Mouse (Mus musculus): Measurements from ENCODE around the gene Ammecr1. TPM values are rescaled to one million over a fixed set of nuclear protein-coding genes. Genes with fewer than 3 reads are reported as not detected.

Gene Ammecr1
- 16.4 and 16.8 TPM in 2 replicates for polyA plus RNA-seq (2015; fragmentation: Nextera tagmentation; extraction: Ambion mirVana)

DNA sequence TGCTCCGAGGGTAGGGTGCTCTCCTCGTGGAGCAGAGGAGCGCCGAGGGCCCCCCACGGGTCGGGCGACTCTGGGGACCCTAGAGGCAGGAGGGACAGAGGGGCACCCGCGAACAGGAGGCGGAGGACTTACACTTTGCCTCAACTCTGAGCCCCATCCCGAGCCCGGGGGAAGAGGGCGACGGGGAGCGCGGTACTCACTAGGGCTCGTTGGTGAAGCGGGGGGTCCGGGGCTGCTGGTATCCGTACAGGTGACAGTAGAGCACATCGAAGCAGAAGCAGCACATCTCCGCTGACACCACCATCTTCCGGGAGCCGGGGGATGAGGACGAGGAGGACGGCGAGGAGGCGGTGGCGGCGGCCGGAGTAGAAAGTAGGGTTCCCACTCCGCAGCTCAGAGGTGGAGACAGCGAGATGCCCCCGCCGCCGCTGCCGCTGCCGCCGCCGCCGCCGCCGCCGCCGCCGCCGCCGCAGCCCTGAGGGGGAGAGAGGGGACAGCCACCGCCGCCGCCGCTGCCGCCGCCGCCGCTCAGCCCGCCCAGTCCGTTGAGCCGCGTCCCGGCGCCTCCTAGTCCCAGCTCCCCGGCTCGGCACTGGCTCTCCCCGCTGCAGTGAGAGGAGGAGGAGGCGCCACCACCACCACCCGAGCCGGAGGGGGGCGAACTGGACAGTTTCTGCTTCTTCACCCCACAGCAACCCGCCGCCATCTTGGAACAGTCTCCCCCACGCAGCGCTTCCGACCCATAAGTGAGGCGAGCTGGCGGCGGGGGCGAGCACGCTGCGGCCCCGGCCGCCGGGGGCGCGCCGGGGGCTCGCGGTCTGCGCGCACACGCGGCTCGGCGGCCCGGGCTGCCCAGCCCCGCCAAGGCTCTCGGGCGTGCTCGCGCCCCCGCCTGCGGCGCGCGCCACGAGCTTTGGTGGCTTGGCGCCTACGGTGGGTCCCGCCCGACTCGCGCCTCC, at the start of gene Ammecr1:
Gene Ammecr1 (minus strand): TSS at position 721 of the 959 bp plus-strand sequence.
- ATAC-seq (ENCODE audit: insufficient number of reproducible peaks, low FRiP score, low TSS enrichment, low read depth), result peak; percentile 90
- Histone ChIP-seq H3K9me3 (no peaks in the 10 kb centered on the region), H3K36me3 (no peaks in the 10 kb centered on the region), H3K9ac (peak within 1 kb of the TSS; percentile 77), H3K4me2 (peak within 1 kb of the TSS; percentile 47), H3K27ac (peak within 1 kb of the TSS; percentile 88), H3K4me3 (peak within 1 kb of the TSS; percentile 60), H3K27me3 (peaks cover 17% of the 10 kb centered on the region), H3K4me1 (no peaks in the 10 kb centered on the region)
- WGBS, result 21% methylated on average over 63 of the region's 112 CpGs

DNA sequence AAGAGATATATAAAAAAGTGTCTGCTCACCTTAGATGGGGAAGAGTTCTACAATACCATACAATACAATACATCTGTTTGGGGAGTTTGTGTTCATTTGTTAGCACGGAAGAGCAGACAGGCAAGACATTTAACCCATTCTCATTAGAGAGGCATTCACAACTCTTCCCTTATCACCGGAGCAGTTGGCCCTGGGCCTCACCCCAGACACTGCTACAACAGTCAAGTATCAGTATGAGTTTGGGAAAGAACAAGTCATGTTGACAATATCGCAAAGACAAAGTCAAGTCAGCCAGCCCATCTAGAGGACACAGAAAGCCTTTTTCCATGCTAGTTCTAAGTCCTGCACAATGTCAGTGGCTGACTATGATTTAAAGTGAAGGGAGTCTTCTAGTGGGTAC, 47.6 kb upstream of the Ammecr1 start:
- no peak for ATAC-seq (ENCODE audit: insufficient number of reproducible peaks, low FRiP score, low TSS enrichment, low read depth)
- H3K4me3 ChIP-seq, result no peak overlapping the region
- 84% methylated on average over 3 of the region's 3 CpGs for WGBS

DNA sequence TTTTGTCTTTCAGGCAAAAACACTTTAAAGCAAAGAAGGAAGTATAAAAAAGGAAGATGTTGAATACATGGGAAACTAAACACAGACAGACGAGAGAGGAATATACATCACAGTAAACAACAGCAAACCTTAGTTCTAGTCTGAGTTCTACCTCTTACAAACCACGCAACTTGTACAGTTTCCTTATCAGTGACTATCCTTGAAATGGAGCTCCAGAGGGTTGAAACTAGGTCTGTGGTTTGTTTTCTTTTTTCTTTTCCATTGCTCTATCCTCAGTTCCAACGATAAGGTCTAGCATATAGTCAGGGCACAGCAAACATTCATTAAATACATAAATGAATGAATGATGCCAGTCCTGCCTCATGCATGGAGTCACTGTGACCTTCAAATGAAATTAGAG, 45.8 kb upstream of the Ammecr1 start:
- Histone ChIP-seq H3K4me1 (no peaks in the 10 kb centered on the region), H3K4me2 (no peak overlapping the region), H3K27ac (no peak overlapping the region), H3K4me3 (no peak overlapping the region), H3K9me3 (no peaks in the 10 kb centered on the region), H3K27me3 (no peaks in the 10 kb centered on the region), H3K36me3 (no peaks in the 10 kb centered on the region), H3K9ac (no peak overlapping the region)
- no peak for ATAC-seq (ENCODE audit: insufficient number of reproducible peaks, low FRiP score, low TSS enrichment, low read depth)
- WGBS, result 80% methylated on average over 3 of the region's 3 CpGs

More for the DNA sequence above, 47.6 kb upstream of the Ammecr1 start:
- no peaks in the 10 kb centered on the region for H3K4me1 ChIP-seq
- no peak overlapping the region for H3K27ac ChIP-seq
- no peak overlapping the region for H3K9ac ChIP-seq
- H3K9me3 ChIP-seq, result no peaks in the 10 kb centered on the region
- peaks cover 6% of the 10 kb centered on the region; the same call in 1 of the 2 replicates for H3K27me3 ChIP-seq
- H3K4me2 ChIP-seq, result no peak overlapping the region
- H3K36me3 ChIP-seq, result no peaks in the 10 kb centered on the region

DNA sequence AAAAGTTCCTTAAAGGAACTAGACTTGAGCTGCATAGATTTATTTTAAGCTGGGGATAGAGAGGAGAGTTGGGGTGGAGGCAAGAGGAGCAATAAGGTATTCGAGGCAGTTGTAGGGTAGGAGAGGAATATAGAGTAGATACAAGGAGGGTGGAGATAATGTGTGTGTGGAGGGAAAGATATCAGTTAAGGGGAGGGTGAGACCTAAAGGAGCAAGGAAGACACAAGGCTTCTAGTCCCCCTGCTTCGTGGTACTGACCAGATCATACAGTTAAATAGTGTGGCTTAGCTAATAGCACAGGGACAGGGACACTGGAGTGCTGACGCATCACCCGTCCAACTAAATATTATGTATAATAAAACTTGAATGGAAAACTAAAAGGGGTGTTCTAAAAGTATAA, 45.3 kb upstream of the Ammecr1 start:
- Histone ChIP-seq H3K4me1 (no peaks in the 10 kb centered on the region), H3K27ac (no peak overlapping the region), H3K36me3 (no peaks in the 10 kb centered on the region), H3K9ac (no peak overlapping the region), H3K27me3 (no peaks in the 10 kb centered on the region), H3K4me2 (no peak overlapping the region), H3K4me3 (no peak overlapping the region), H3K9me3 (no peaks in the 10 kb centered on the region)
- 71% methylated on average over 4 of the region's 4 CpGs for WGBS
- no peak for ATAC-seq (ENCODE audit: insufficient number of reproducible peaks, low FRiP score, low TSS enrichment, low read depth)

DNA sequence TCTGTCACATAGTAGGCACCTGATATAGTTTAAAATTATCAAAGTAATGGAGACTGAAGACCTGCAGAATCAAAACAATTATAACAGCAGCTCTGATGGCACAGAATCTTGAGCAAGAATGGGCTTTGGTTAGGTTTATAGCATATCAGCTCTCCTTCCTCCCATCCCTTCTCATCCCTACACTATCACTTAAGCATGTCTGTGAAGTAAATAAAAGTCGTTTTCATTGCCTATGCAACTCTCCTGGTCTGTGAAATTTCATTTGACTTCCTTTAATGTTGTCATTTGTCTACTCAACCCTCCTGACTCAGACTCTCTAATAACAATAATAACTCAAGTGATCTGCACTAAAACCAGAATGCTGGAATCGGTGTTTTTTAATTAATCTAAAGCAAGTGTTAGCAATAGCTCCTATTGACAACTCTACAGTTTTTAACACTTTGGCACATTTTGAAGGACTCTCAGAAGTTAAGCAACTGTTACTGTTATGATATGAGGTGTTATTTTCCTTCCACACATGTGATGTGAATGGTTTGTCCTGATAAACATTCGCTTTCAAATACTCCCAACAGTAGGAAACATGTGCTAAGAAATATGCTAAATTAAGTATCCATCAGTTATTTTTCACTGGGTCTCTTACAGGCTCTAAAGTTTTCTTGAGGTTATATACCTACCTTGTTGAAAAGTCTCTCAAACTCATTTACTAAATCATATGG, 37.8 kb upstream of the Ammecr1 start:
- H3K27ac ChIP-seq, result no peak overlapping the region
- no peaks in the 10 kb centered on the region for H3K4me1 ChIP-seq
- no peak overlapping the region for H3K4me2 ChIP-seq
- peaks cover 8% of the 10 kb centered on the region; the same call in 1 of the 2 replicates for H3K27me3 ChIP-seq
- H3K36me3 ChIP-seq, result no peaks in the 10 kb centered on the region
- no peak overlapping the region for H3K9ac ChIP-seq
- 73% methylated on average over 3 of the region's 3 CpGs for WGBS
- no peak for ATAC-seq (ENCODE audit: insufficient number of reproducible peaks, low FRiP score, low TSS enrichment, low read depth)
- no peaks in the 10 kb centered on the region for H3K9me3 ChIP-seq
- H3K4me3 ChIP-seq, result no peak overlapping the region

DNA sequence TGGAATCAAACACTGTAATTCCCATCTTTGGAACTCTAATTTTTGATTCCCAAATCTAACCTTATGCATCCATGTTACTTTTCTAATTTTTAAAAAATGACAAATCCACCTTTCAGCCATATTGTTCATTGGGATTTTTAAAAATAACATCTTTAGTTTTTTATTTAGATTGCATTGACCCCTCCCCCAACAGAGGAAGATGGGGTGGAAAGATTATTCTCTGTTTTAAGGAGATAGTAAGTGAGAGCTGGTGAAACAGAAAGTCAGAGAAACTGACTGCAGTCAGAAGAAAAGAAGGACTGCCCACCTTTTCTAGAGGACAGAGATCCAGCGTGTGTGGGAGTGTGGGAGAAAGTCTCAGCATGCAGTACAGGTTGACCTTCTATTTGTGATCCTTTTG, 30.7 kb upstream of the Ammecr1 start:
- 78% methylated on average over 1 of the region's 1 CpGs for WGBS
- no peaks in the 10 kb centered on the region for H3K4me1 ChIP-seq
- no peak overlapping the region for H3K4me2 ChIP-seq

DNA sequence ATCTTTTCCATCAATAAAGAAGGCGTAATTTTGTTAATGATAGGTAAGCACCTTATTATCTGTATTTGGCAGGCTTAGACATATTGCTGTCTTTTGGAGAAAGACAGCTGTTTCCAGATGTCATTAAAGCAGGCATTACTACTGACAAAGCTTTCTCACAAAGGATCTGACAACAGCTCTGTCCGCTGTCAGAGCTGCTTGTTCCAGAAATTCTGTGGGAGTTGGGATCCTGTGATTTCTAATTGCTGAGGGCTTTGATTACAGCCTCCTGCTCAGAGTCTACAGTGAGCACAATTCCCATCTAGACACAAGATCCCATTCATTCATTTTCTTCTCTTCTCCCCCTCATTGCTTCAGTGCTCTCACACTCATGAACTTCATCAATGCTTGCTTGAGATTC, 28.0 kb upstream of the Ammecr1 start:
- no peak for ATAC-seq (ENCODE audit: insufficient number of reproducible peaks, low FRiP score, low TSS enrichment, low read depth)
- H3K4me3 ChIP-seq, result no peak overlapping the region
- no peak overlapping the region for H3K4me2 ChIP-seq
- H3K27ac ChIP-seq, result no peak overlapping the region
- H3K27me3 ChIP-seq, result no peaks in the 10 kb centered on the region
- no peaks in the 10 kb centered on the region for H3K4me1 ChIP-seq
- WGBS, result 55% methylated on average over 2 of the region's 2 CpGs
- no peaks in the 10 kb centered on the region for H3K36me3 ChIP-seq
- no peak overlapping the region for H3K9ac ChIP-seq
- H3K9me3 ChIP-seq, result no peaks in the 10 kb centered on the region

More for the DNA sequence above, 30.7 kb upstream of the Ammecr1 start:
- no peak overlapping the region for H3K27ac ChIP-seq
- ATAC-seq (ENCODE audit: insufficient number of reproducible peaks, low FRiP score, low TSS enrichment, low read depth), result no peak
- no peak overlapping the region for H3K9ac ChIP-seq
- H3K4me3 ChIP-seq, result no peak overlapping the region
- H3K27me3 ChIP-seq, result peaks cover 8% of the 10 kb centered on the region; the same call in 1 of the 2 replicates
- H3K9me3 ChIP-seq, result no peaks in the 10 kb centered on the region
- no peaks in the 10 kb centered on the region for H3K36me3 ChIP-seq

DNA sequence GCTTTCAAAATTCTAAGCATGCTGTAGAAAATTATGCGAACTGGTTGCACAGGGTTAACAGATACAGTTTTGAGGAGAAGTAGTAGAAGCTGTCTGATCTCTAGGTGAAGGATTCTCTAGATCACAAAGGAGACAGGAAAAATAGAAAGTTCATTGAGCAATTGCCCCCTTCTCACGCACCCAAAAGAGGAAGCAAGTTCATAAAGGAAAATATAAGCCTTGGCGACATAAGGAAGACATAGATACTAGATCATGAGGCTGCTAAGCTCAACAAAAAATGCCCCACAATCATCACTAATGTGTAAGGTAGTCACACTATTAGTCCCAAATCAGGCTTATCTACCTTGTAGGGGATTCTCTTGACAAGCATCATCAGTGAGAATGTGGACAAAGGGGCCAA, 17.6 kb upstream of the Ammecr1 start:
- no peaks in the 10 kb centered on the region for H3K9me3 ChIP-seq
- H3K27ac ChIP-seq, result no peak overlapping the region
- no peaks in the 10 kb centered on the region for H3K36me3 ChIP-seq
- no peak overlapping the region for H3K4me2 ChIP-seq
- H3K4me3 ChIP-seq, result no peak overlapping the region
- no peaks in the 10 kb centered on the region for H3K4me1 ChIP-seq
- 82% methylated on average over 3 of the region's 3 CpGs for WGBS
- ATAC-seq (ENCODE audit: insufficient number of reproducible peaks, low FRiP score, low TSS enrichment, low read depth), result no peak
- H3K27me3 ChIP-seq, result peaks cover 13% of the 10 kb centered on the region
- H3K9ac ChIP-seq, result no peak overlapping the region

DNA sequence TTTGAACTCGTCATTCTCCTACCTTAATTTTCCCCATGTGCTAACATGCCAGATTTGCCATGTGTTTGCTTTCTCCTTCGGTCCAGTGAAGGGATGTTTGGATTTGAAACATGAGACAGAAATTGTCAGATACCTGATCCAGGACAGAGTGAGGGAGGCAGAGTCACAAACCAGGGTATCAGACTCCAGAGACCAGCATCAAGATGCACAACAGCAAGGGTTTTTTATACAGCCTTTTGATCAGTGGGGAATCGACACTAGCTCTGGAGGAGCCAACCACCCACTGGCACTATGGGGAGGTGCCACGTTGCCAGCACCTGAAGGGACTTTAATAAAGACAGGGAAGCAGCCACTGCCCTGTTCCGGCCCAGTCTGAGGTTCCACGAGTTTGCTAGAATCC, 17.1 kb upstream of the Ammecr1 start:
- no peaks in the 10 kb centered on the region for H3K36me3 ChIP-seq
- H3K27ac ChIP-seq, result no peak overlapping the region
- no peak overlapping the region for H3K9ac ChIP-seq
- H3K27me3 ChIP-seq, result peaks cover 13% of the 10 kb centered on the region
- no peaks in the 10 kb centered on the region for H3K9me3 ChIP-seq
- WGBS, result 63% methylated on average over 6 of the region's 6 CpGs
- no peak overlapping the region for H3K4me3 ChIP-seq
- ATAC-seq (ENCODE audit: insufficient number of reproducible peaks, low FRiP score, low TSS enrichment, low read depth), result no peak
- no peaks in the 10 kb centered on the region for H3K4me1 ChIP-seq
- H3K4me2 ChIP-seq, result no peak overlapping the region

DNA sequence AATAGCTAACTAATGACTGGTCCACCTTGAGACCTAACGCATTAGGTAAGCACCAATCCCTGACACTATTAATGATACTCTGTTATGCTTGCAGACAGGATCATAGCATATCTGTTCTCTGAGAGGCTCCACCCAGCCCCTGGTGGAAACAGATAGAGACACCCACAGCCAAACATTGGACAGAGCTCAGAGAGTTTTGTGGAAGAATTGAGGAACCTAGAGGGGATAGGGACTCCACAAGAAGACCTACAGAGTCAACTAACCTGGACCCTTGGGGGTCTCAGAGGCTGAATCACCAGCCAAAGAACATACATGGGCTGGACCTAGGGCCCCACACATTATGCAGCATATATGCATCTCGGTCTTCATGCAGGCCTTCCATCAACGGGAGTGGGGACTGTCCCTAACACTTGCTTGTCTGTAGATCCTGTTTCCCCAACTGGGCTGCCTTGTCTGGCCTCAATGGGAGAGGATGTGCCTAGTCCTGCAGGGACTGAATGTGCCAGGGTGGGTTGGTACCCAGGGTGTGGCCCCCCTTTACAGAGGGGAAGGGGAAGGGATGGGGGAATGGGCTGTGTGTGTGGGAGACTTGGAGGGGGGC, 15.1 kb upstream of the Ammecr1 start:
- no peak for ATAC-seq (ENCODE audit: insufficient number of reproducible peaks, low FRiP score, low TSS enrichment, low read depth)
- H3K27me3 ChIP-seq, result peaks cover 6% of the 10 kb centered on the region
- H3K4me3 ChIP-seq, result no peak overlapping the region
- H3K4me1 ChIP-seq, result no peaks in the 10 kb centered on the region
- H3K36me3 ChIP-seq, result no peaks in the 10 kb centered on the region
- H3K9ac ChIP-seq, result no peak overlapping the region
- H3K9me3 ChIP-seq, result no peaks in the 10 kb centered on the region
- H3K27ac ChIP-seq, result no peak overlapping the region
- WGBS, result 92% methylated on average over 3 of the region's 3 CpGs
- H3K4me2 ChIP-seq, result no peak overlapping the region

DNA sequence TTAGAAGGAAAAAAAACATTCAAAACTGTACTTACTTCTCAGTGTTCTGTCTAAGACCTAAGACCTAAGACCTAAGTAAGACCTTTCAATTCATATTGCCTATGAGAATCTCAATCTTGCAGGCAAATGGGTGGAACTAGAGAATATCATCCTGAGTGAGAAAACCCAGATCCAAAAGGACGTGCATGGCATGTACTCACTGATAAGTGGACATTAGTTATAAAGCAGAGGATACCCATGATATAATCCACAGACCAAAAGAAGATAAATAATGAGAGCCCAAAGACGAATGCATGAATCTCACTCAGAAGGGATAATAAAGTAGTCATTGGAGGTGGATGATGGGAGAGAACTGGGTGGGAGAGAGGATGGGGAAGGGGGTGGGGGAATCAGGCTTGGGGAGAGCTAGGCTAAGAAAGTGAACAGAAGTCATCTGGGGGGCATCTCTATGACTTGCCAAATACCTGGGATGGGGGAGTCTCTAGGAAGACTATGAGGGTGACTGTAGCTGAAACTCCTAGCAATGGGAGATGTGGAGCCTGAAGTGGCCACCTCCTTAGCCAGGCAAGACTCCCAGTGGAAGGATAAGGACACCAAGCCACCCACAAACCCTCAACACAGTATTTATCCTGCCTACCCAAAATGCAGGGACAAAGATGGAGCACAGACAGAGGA, 14.5 kb upstream of the Ammecr1 start:
- no peak for ATAC-seq (ENCODE audit: insufficient number of reproducible peaks, low FRiP score, low TSS enrichment, low read depth)
- H3K27me3 ChIP-seq, result peaks cover 6% of the 10 kb centered on the region
- no peaks in the 10 kb centered on the region for H3K36me3 ChIP-seq
- no peaks in the 10 kb centered on the region for H3K9me3 ChIP-seq
- H3K27ac ChIP-seq, result no peak overlapping the region
- no peaks in the 10 kb centered on the region for H3K4me1 ChIP-seq
- no peak overlapping the region for H3K4me2 ChIP-seq
- H3K9ac ChIP-seq, result no peak overlapping the region
- WGBS, result 76% methylated on average over 2 of the region's 2 CpGs
- no peak overlapping the region for H3K4me3 ChIP-seq

Data from limb, embryonic 15.5 days (tissue).